Mouse (Mus musculus): ENCODE data around the gene Bend6. TPM values are rescaled to one million over a fixed set of nuclear protein-coding genes. Genes with fewer than 3 reads are reported as not detected.

Bend6 gene
- polyA plus RNA-seq, 1 experiment from 2014 or later, result 0.61 TPM

DNA sequence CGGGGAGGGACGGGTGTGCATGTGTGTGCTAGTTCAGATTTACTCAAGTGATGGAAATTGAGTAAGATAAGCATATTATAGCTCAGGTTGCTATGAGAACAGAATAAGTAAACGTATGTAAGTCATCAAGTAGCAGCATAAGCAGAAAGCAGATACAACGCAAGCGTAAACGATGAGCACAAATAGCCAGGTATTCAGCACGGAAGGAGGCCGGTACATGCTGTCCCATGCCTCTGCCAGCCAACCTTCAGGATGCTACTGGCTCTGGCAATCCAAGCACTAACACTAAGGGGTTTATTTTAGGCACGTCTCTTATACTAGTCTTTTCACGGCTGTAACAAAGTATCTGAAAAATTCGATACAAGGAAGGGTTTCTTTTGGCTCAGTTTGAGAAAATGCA lies 10.2 kb downstream of the Bend6 start:
- Histone ChIP-seq H3K4me2 (ENCODE audit: low read length) (no peak overlapping the region), H3K36me3 (ENCODE audit: control insufficient read depth, insufficient read depth, low read length) (no peaks in the 10 kb centered on the region), H3K27me3 (replicated peaks; ENCODE audit: control insufficient read depth, insufficient read depth, low read length) (no peaks in the 10 kb centered on the region), H3K9ac (ENCODE audit: low read length) (no peak overlapping the region), H3K4me3 (ENCODE audit: low read depth, low read length) (no peak overlapping the region), H3K9me3 (ENCODE audit: control insufficient read depth, low read length) (no peaks in the 10 kb centered on the region), H3K4me1 (replicated peaks; ENCODE audit: control insufficient read depth, insufficient read depth, low read length) (no peaks in the 10 kb centered on the region), H3K27ac (ENCODE audit: low read depth) (no peak overlapping the region)
- WGBS, result 82% methylated on average over 11 of the region's 11 CpGs
- ATAC-seq (replicated peaks; ENCODE audit: low FRiP score, low TSS enrichment, low read depth), result no peak
- DNase-seq (ENCODE audit: low spot score), result no peak

DNA sequence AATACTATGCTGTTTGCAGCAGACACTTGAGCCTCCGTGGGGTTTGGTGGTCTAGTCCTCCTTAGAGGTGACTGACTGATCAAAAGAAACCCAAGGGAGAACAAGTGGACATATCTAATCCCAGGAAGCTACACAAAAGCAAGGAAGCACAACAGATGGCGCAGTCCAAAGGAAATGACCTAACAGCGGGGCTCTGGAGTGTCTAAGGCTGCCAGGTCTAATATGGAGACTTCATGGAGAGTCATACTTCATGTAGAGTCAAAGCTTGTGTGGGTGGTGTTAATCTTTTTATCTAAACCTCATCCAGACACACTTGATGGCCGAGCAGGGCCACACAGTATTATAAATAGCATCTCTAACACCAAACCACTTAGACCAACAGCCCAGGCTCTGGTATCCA lies 10.9 kb downstream of the Bend6 start:
- H3K27me3 ChIP-seq (replicated peaks; ENCODE audit: control insufficient read depth, insufficient read depth, low read length), result no peaks in the 10 kb centered on the region
- WGBS, result 72% methylated on average over 4 of the region's 4 CpGs
- no peaks in the 10 kb centered on the region for H3K4me1 ChIP-seq (replicated peaks; ENCODE audit: control insufficient read depth, insufficient read depth, low read length)

GRCm38 (mm10) chr1:33896116-33896515 lies 11.5 kb downstream of the Bend6 start:
- no peaks in the 10 kb centered on the region for H3K27me3 ChIP-seq (replicated peaks; ENCODE audit: control insufficient read depth, insufficient read depth, low read length)
- no peaks in the 10 kb centered on the region for H3K4me1 ChIP-seq (replicated peaks; ENCODE audit: control insufficient read depth, insufficient read depth, low read length)
- H3K9ac ChIP-seq (ENCODE audit: low read length), result no peak overlapping the region
- H3K4me3 ChIP-seq (ENCODE audit: low read depth, low read length), result no peak overlapping the region
- H3K4me2 ChIP-seq (ENCODE audit: low read length), result no peak overlapping the region
- H3K27ac ChIP-seq (ENCODE audit: low read depth), result no peak overlapping the region
- H3K36me3 ChIP-seq (ENCODE audit: control insufficient read depth, insufficient read depth, low read length), result no peaks in the 10 kb centered on the region
- 74% methylated on average over 6 of the region's 6 CpGs for WGBS
- no peak for DNase-seq (ENCODE audit: low spot score)
- no peak for ATAC-seq (replicated peaks; ENCODE audit: low FRiP score, low TSS enrichment, low read depth)
- no peaks in the 10 kb centered on the region for H3K9me3 ChIP-seq (ENCODE audit: control insufficient read depth, low read length)

More for the DNA sequence above, 10.9 kb downstream of the Bend6 start:
- H3K27ac ChIP-seq (ENCODE audit: low read depth), result no peak overlapping the region
- no peaks in the 10 kb centered on the region for H3K36me3 ChIP-seq (ENCODE audit: control insufficient read depth, insufficient read depth, low read length)
- no peaks in the 10 kb centered on the region for H3K9me3 ChIP-seq (ENCODE audit: control insufficient read depth, low read length)
- DNase-seq (ENCODE audit: low spot score) (no peak), ATAC-seq (replicated peaks; ENCODE audit: low FRiP score, low TSS enrichment, low read depth) (no peak)
- no peak overlapping the region for H3K4me3 ChIP-seq (ENCODE audit: low read depth, low read length)
- H3K4me2 ChIP-seq (ENCODE audit: low read length), result no peak overlapping the region
- no peak overlapping the region for H3K9ac ChIP-seq (ENCODE audit: low read length)

GRCm38 (mm10) chr1:33892784-33893183 lies 14.8 kb downstream of the Bend6 start:
- no peaks in the 10 kb centered on the region for H3K9me3 ChIP-seq (ENCODE audit: control insufficient read depth, low read length)
- no peaks in the 10 kb centered on the region for H3K27me3 ChIP-seq (replicated peaks; ENCODE audit: control insufficient read depth, insufficient read depth, low read length)
- WGBS, result 65% methylated on average over 10 of the region's 10 CpGs
- H3K36me3 ChIP-seq (ENCODE audit: control insufficient read depth, insufficient read depth, low read length), result no peaks in the 10 kb centered on the region
- no peak overlapping the region for H3K4me2 ChIP-seq (ENCODE audit: low read length)
- ATAC-seq (replicated peaks; ENCODE audit: low FRiP score, low TSS enrichment, low read depth) (no peak), DNase-seq (ENCODE audit: low spot score) (no peak)
- H3K4me3 ChIP-seq (ENCODE audit: low read depth, low read length), result no peak overlapping the region
- no peak overlapping the region for H3K27ac ChIP-seq (ENCODE audit: low read depth)
- H3K9ac ChIP-seq (ENCODE audit: low read length), result no peak overlapping the region
- H3K4me1 ChIP-seq (replicated peaks; ENCODE audit: control insufficient read depth, insufficient read depth, low read length), result no peaks in the 10 kb centered on the region

- DNase-seq (ENCODE audit: low spot score) (peak; percentile 58), ATAC-seq (replicated peaks; ENCODE audit: low FRiP score, low TSS enrichment, low read depth) (no peak)
- Histone ChIP-seq H3K9ac (ENCODE audit: low read length) (no peak overlapping the region), H3K9me3 (ENCODE audit: control insufficient read depth, low read length) (no peaks in the 10 kb centered on the region), H3K27ac (ENCODE audit: low read depth) (no peak overlapping the region), H3K4me3 (ENCODE audit: low read depth, low read length) (peak overlapping the region; percentile 27), H3K4me2 (ENCODE audit: low read length) (peak overlapping the region; percentile 51), H3K4me1 (replicated peaks; ENCODE audit: control insufficient read depth, insufficient read depth, low read length) (no peaks in the 10 kb centered on the region), H3K36me3 (ENCODE audit: control insufficient read depth, insufficient read depth, low read length) (no peaks in the 10 kb centered on the region), H3K27me3 (replicated peaks; ENCODE audit: control insufficient read depth, insufficient read depth, low read length) (no peaks in the 10 kb centered on the region)
- WGBS, result 9% methylated on average over 18 of the region's 18 CpGs
Measured at GRCm38 (mm10) chr1:33883102-33883839, 24.3 kb downstream of the Bend6 start.

DNA sequence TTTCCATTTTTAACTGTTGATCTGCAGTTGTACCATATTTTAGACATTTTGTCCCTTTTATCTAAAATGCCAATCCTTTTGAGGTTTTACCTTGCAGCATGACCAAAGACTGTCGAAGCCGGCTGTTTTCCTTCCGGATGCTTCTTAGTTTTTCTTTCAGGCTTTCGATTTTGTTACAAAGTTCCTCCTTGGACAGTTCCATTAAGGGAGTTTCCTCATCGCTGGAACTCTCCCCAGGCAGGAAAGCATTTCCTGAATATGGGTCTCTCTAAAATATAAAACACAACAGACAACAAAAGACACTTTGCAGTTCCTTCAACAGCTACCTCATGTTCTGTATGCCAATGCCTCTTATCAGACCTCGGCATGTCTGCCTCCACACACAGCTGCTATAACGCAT lies 29.4 kb downstream of the Bend6 start:
- Histone ChIP-seq H3K27me3 (replicated peaks; ENCODE audit: control insufficient read depth, insufficient read depth, low read length) (no peaks in the 10 kb centered on the region), H3K4me2 (ENCODE audit: low read length) (no peak overlapping the region), H3K4me1 (replicated peaks; ENCODE audit: control insufficient read depth, insufficient read depth, low read length) (no peaks in the 10 kb centered on the region), H3K27ac (ENCODE audit: low read depth) (no peak overlapping the region), H3K9me3 (ENCODE audit: control insufficient read depth, low read length) (no peaks in the 10 kb centered on the region), H3K9ac (ENCODE audit: low read length) (no peak overlapping the region), H3K4me3 (ENCODE audit: low read depth, low read length) (no peak overlapping the region), H3K36me3 (ENCODE audit: control insufficient read depth, insufficient read depth, low read length) (no peaks in the 10 kb centered on the region)
- DNase-seq (ENCODE audit: low spot score), result no peak
- WGBS, result 81% methylated on average over 7 of the region's 7 CpGs
- no peak for ATAC-seq (replicated peaks; ENCODE audit: low FRiP score, low TSS enrichment, low read depth)

GRCm38 (mm10) chr1:33876416-33876815 lies 31.2 kb downstream of the Bend6 start:
- Histone ChIP-seq H3K9me3 (ENCODE audit: control insufficient read depth, low read length) (no peaks in the 10 kb centered on the region), H3K4me2 (ENCODE audit: low read length) (no peak overlapping the region), H3K36me3 (ENCODE audit: control insufficient read depth, insufficient read depth, low read length) (no peaks in the 10 kb centered on the region), H3K9ac (ENCODE audit: low read length) (no peak overlapping the region), H3K27ac (ENCODE audit: low read depth) (no peak overlapping the region), H3K27me3 (replicated peaks; ENCODE audit: control insufficient read depth, insufficient read depth, low read length) (no peaks in the 10 kb centered on the region), H3K4me1 (replicated peaks; ENCODE audit: control insufficient read depth, insufficient read depth, low read length) (no peaks in the 10 kb centered on the region), H3K4me3 (ENCODE audit: low read depth, low read length) (no peak overlapping the region)
- WGBS, result 90% methylated on average over 3 of the region's 3 CpGs
- no peak for DNase-seq (ENCODE audit: low spot score)
- no peak for ATAC-seq (replicated peaks; ENCODE audit: low FRiP score, low TSS enrichment, low read depth)

- no peak overlapping the region for H3K27ac ChIP-seq (ENCODE audit: low read depth)
- DNase-seq (ENCODE audit: low spot score) (no peak), ATAC-seq (replicated peaks; ENCODE audit: low FRiP score, low TSS enrichment, low read depth) (no peak)
- no peak overlapping the region for H3K9ac ChIP-seq (ENCODE audit: low read length)
- H3K4me3 ChIP-seq (ENCODE audit: low read depth, low read length), result no peak overlapping the region
- H3K4me2 ChIP-seq (ENCODE audit: low read length), result no peak overlapping the region
- no peaks in the 10 kb centered on the region for H3K27me3 ChIP-seq (replicated peaks; ENCODE audit: control insufficient read depth, insufficient read depth, low read length)
- WGBS, result 48% methylated on average over 6 of the region's 6 CpGs
- H3K4me1 ChIP-seq (replicated peaks; ENCODE audit: control insufficient read depth, insufficient read depth, low read length), result no peaks in the 10 kb centered on the region
- no peaks in the 10 kb centered on the region for H3K36me3 ChIP-seq (ENCODE audit: control insufficient read depth, insufficient read depth, low read length)
- no peaks in the 10 kb centered on the region for H3K9me3 ChIP-seq (ENCODE audit: control insufficient read depth, low read length)
Measured at GRCm38 (mm10) chr1:33875691-33876090, 31.9 kb downstream of the Bend6 start.

GRCm38 (mm10) chr1:33873561-33873960 lies 34.1 kb downstream of the Bend6 start:
- no peaks in the 10 kb centered on the region for H3K4me1 ChIP-seq (replicated peaks; ENCODE audit: control insufficient read depth, insufficient read depth, low read length)
- ATAC-seq (replicated peaks; ENCODE audit: low FRiP score, low TSS enrichment, low read depth) (no peak), DNase-seq (ENCODE audit: low spot score) (no peak)
- WGBS, result 91% methylated on average over 5 of the region's 5 CpGs
- no peaks in the 10 kb centered on the region for H3K9me3 ChIP-seq (ENCODE audit: control insufficient read depth, low read length)
- no peaks in the 10 kb centered on the region for H3K27me3 ChIP-seq (replicated peaks; ENCODE audit: control insufficient read depth, insufficient read depth, low read length)
- no peak overlapping the region for H3K4me3 ChIP-seq (ENCODE audit: low read depth, low read length)
- no peak overlapping the region for H3K4me2 ChIP-seq (ENCODE audit: low read length)
- H3K36me3 ChIP-seq (ENCODE audit: control insufficient read depth, insufficient read depth, low read length), result no peaks in the 10 kb centered on the region
- no peak overlapping the region for H3K9ac ChIP-seq (ENCODE audit: low read length)
- no peak overlapping the region for H3K27ac ChIP-seq (ENCODE audit: low read depth)
